Mouse (Mus musculus) CH12.LX (cell line): Measurements from ENCODE around the gene Zfp639. TPM values are rescaled to one million over a fixed set of nuclear protein-coding genes. Genes with fewer than 3 reads are reported as not detected.

ENCODE experiments used
- DNase-seq: peaks from one replicate; pipeline ENCODE4 v3.0.0-alpha.2; 2013; ENCODE audit errors: extremely low read depth
- H3K27ac ChIP-seq: 2 replicates; pipeline ENCODE4 v1.5.1; 2012; ENCODE audit warnings: low read depth, mild to moderate bottlenecking, control low read depth, moderate library complexity; ENCODE audit not compliant: insufficient read depth
- H3K27me3 ChIP-seq: replicated peaks from 2 replicates; pipeline ENCODE3; 2012; ENCODE audit warnings: inconsistent platforms
- H3K36me3 ChIP-seq, 2 experiments: replicated peaks in 1 of 2; 2 replicates each; pipeline versions ENCODE3 to v1.6.1; 2012; ENCODE audit warnings: inconsistent platforms in 1 of 2, low read length in 1 of 2, mild to moderate bottlenecking in 1 of 2, mixed read lengths in 1 of 2, moderate library complexity in 1 of 2; ENCODE audit not compliant: control insufficient read depth in 1 of 2, insufficient read depth in 1 of 2
- H3K4me1 ChIP-seq, 2 experiments: 2 replicates each; pipeline ENCODE4 v1.6.1; 2012; ENCODE audit warnings: inconsistent platforms in 1 of 2, moderate library complexity in 1 of 2; ENCODE audit not compliant: insufficient read depth in 2 of 2, control insufficient read depth in 1 of 2
- H3K4me2 ChIP-seq: 2 replicates; pipeline ENCODE4 v1.6.1; 2012; ENCODE audit warnings: low read depth, mild to moderate bottlenecking, control low read depth; ENCODE audit not compliant: poor library complexity, insufficient read depth, severe bottlenecking
- H3K4me3 ChIP-seq, 3 experiments: fragments of 150-350 bp in 1 of 3; sonication (generic) in 1 of 3; replicated peaks in 1 of 3; 2 replicates each; pipeline versions ENCODE3 to v1.5.1; 2011 to 2012; ENCODE audit warnings: low read depth in 2 of 3, low read length in 2 of 3, mild to moderate bottlenecking in 2 of 3, moderate library complexity in 2 of 3, control low read depth in 1 of 3, improper control_type of control experiment in 1 of 3, inconsistent platforms in 1 of 3, mixed read lengths in 1 of 3; ENCODE audit not compliant: poor library complexity in 1 of 3
- H3K79me2 ChIP-seq: replicated peaks from 2 replicates; pipeline ENCODE4 v1.6.1; 2012; ENCODE audit warnings: mild to moderate bottlenecking, moderate library complexity; ENCODE audit not compliant: control insufficient read depth, poor library complexity, insufficient read depth, severe bottlenecking; ENCODE audit errors: extremely low read depth
- H3K9ac ChIP-seq: 2 replicates; pipeline ENCODE4 v1.6.1; 2012; ENCODE audit warnings: low read depth, mild to moderate bottlenecking, control low read depth, moderate library complexity; ENCODE audit not compliant: insufficient read depth
- H3K9me3 ChIP-seq: replicated peaks from 2 replicates; pipeline ENCODE3; 2012; ENCODE audit warnings: low read length, inconsistent platforms, mixed read lengths
- ELF1 ChIP-seq: IDR thresholded peaks from 2 replicates; pipeline ENCODE4 v1.6.1; 2014; ENCODE audit warnings: low read depth, mild to moderate bottlenecking, inconsistent platforms, low read length, improper control_type of control experiment
- ETS1 ChIP-seq: conservative IDR thresholded peaks from 2 replicates; pipeline ENCODE4 v1.6.1; 2012; ENCODE audit warnings: low read depth, mild to moderate bottlenecking, inconsistent platforms, low read length, improper control_type of control experiment, moderate library complexity
- IRF4 ChIP-seq: IDR thresholded peaks from 2 replicates; pipeline ENCODE4 v1.6.1; 2014; ENCODE audit warnings: low read depth, mild to moderate bottlenecking, inconsistent platforms, low read length, improper control_type of control experiment
- JUND ChIP-seq: conservative IDR thresholded peaks from 2 replicates; pipeline ENCODE4 v1.6.1; 2011; ENCODE audit warnings: low read depth, low read length, improper control_type of control experiment
- KAT2A ChIP-seq: IDR thresholded peaks from 2 replicates; pipeline ENCODE4 v1.6.1; 2012; ENCODE audit warnings: low read length, improper control_type of control experiment, inconsistent platforms; ENCODE audit not compliant: insufficient replicate concordance
- MAZ ChIP-seq: IDR thresholded peaks from 2 replicates; pipeline ENCODE4 v1.6.1; 2012; ENCODE audit warnings: low read depth, mild to moderate bottlenecking, inconsistent platforms, low read length, improper control_type of control experiment, moderate library complexity
- MEF2A ChIP-seq: IDR thresholded peaks from 2 replicates; pipeline ENCODE4 v1.6.1; 2014; ENCODE audit warnings: low read depth, mild to moderate bottlenecking, inconsistent platforms, low read length, improper control_type of control experiment, borderline replicate concordance
- MXI1 ChIP-seq: IDR thresholded peaks from 2 replicates; pipeline ENCODE4 v1.6.1; 2011; ENCODE audit warnings: mild to moderate bottlenecking, low read depth, low read length, improper control_type of control experiment
- NELFE ChIP-seq: IDR thresholded peaks from 2 replicates; pipeline ENCODE4 v1.6.1; 2011; ENCODE audit warnings: low read depth, low read length, improper control_type of control experiment
- NRF1 ChIP-seq: IDR thresholded peaks from 2 replicates; pipeline ENCODE4 v1.6.1; 2014; ENCODE audit warnings: low read depth, mild to moderate bottlenecking, inconsistent platforms, low read length, improper control_type of control experiment, moderate library complexity
- POLR2A ChIP-seq: IDR thresholded peaks from 2 replicates; pipeline ENCODE4 v1.6.1; 2011; ENCODE audit warnings: low read depth, mild to moderate bottlenecking, improper control_type of control experiment, low read length
- TBP ChIP-seq: conservative IDR thresholded peaks from 2 replicates; pipeline ENCODE4 v1.6.1; 2011; ENCODE audit warnings: low read depth, low read length, improper control_type of control experiment
- ZC3H11A ChIP-seq: IDR thresholded peaks from 2 replicates; pipeline ENCODE4 v1.6.1; 2012; ENCODE audit warnings: low read depth, mild to moderate bottlenecking, inconsistent platforms, low read length, improper control_type of control experiment
- ZMIZ1 ChIP-seq: IDR thresholded peaks from 2 replicates; pipeline ENCODE4 v1.6.1; 2012; ENCODE audit warnings: low read depth, mild to moderate bottlenecking, inconsistent platforms, low read length, improper control_type of control experiment
- dilution Hi-C: fragments of 300-500 bp; cut with MboI; formaldehyde crosslinking; loops from 2 replicates; pipeline ENCODE4 v1.14.3; 2020; ENCODE audit warnings: low sequenced_read_pairs; ENCODE audit not compliant: extremely low pct_unique_long_range_greater_than_20kb, extremely low pct_ligation_motif_present
- in situ Hi-C: fragments of 300-500 bp; cut with MboI; formaldehyde crosslinking; loops from 3 replicates; pipeline ENCODE4 v1.14.3; 2019; ENCODE audit warnings: low sequenced_read_pairs, low pct_ligation_motif_present, low pct_unique_long_range_greater_than_20kb, mixed read lengths
- polyA plus RNA-seq: library from polyadenylated mRNA; unstranded; fragments of >175 nt; gene quantifications from 2 replicates; pipeline ENCODE4 v1.2.1, GENCODE M21; 2012; ENCODE audit warnings: low read depth; ENCODE audit not compliant: insufficient read length
- total RNA-seq, 2 experiments: library from RNA; depleted of rRNA; stranded (reverse); fragments of 300-350 nt in 1 of 2; fragments of >200 nt in 1 of 2; gene quantifications; 2 replicates each; pipeline ENCODE4 v1.2.3; 2012 to 2014

Zfp639 gene
- total and polyA plus RNA-seq, 3 experiments: 40.3 to 96.3 (median 43.2) TPM

DNA sequence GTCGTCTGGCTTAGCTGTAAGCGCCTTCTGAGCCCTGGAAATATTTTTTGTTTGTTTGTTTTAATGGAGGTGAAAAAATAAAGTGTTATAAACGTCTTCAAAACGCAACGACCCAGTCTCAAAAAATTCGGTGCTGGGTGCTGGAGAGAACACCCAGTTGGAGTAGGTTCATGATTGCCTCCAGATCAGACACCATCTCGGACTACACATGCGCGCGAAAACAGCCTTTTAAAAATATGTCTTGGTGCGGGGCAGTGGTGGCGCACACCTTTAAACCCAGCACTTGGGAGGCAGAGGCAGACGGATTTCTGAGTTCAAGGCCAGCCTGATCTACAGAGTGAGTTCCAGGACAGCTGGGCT, 1.1 kb downstream of the Zfp639 start:
- H3K9ac ChIP-seq: peak overlapping the region; percentile 79
- in situ Hi-C loops: loop anchor here (25.0 kb wide), 1 partner anchor 724 kb away; no protein-coding TSS in a partner anchor
- no peaks in the 10 kb centered on the region for H3K27me3 ChIP-seq
- DNase-seq: peak; percentile 59
- peaks cover 3 to 32% of the 10 kb centered on the region in 2 experiments for H3K4me1 ChIP-seq
- peak overlapping the region; percentile 75 to 93 (median 78) for H3K4me3 ChIP-seq
- no peaks in the 10 kb centered on the region for H3K9me3 ChIP-seq
- H3K36me3 ChIP-seq: peaks cover 8 to 36% of the 10 kb centered on the region in 2 experiments
- peaks cover 22% of the 10 kb centered on the region for H3K79me2 ChIP-seq
- TF ChIP-seq IRF4: no peak
- TF ChIP-seq MEF2A: no peak
- no peak for TF ChIP-seq POLR2A
- no peak for TF ChIP-seq ELF1
- no peak for TF ChIP-seq TBP
- TF ChIP-seq JUND: no peak
- TF ChIP-seq NRF1: peak; percentile 68
- no peak for TF ChIP-seq KAT2A
- no peak for TF ChIP-seq MXI1
- TF ChIP-seq, all 38 proteins: peak for 1
- dilution Hi-C loops: no loop called here
- no peak overlapping the region for H3K27ac ChIP-seq
- peak overlapping the region; percentile 86 for H3K4me2 ChIP-seq

DNA sequence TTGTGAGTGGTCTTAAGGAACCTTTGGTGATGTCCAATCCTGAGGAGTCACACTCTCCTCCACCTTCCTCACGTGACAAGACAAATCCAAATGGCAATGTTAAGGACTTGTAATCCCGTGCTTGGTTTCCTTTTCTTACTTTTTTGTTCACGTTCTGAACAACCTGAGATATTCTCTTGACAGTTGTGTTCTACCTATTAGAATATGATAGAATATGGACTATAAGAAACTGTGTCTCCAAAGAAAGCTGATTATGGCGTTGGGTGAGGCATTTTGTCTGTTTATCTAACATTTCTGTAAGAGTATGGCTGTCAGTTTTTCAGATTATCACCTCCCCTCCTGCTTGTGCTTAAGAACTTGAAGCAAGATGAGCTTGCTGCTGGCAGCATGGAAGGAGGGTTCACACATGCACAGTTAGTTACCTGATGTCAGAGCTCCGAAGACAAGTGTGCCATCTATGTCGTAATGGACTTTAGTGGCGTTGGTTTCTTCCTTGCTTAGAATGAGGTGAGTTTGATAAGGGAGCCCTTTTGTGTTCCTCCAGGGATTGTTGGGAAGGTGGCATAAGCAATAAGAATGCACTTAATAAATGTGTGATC, 2.7 kb downstream of the Zfp639 start:
- H3K27ac ChIP-seq: no peak overlapping the region
- H3K4me2 ChIP-seq: 0 out of 2 replicates have a peak overlapping the region, but pooled peaks have one; percentile 9
- H3K27me3 ChIP-seq: no peaks in the 10 kb centered on the region
- no peaks in the 10 kb centered on the region for H3K9me3 ChIP-seq
- H3K4me1 ChIP-seq: peaks cover 3 to 32% of the 10 kb centered on the region in 2 experiments
- peaks cover 22% of the 10 kb centered on the region for H3K79me2 ChIP-seq
- no peak for DNase-seq
- TF ChIP-seq KAT2A (no peak), ZC3H11A (no peak), TBP (no peak), IRF4 (no peak), ZMIZ1 (no peak), MAZ (no peak), ETS1 (no peak), NRF1 (no peak), NELFE (no peak), MEF2A (no peak)
- in situ Hi-C loops: loop anchor here (25.0 kb wide), 1 partner anchor 725 kb away; no protein-coding TSS in a partner anchor
- H3K4me3 ChIP-seq: no peak overlapping the region
- dilution Hi-C loops: no loop called here
- peaks cover 17 to 52% of the 10 kb centered on the region in 2 experiments for H3K36me3 ChIP-seq
- no peak overlapping the region for H3K9ac ChIP-seq
